Mouse (Mus musculus): ENCODE data around the gene Mmgt2. TPM values are rescaled to one million over a fixed set of nuclear protein-coding genes. Genes with fewer than 3 reads are reported as not detected.

Mmgt2 gene
- polyA plus RNA-seq, 1 experiment from 2014 or later, result 27.4 TPM

GRCm38 (mm10) chr11:62635406-62635805 is 13.1 kb upstream of the Mmgt2 start:
- H3K4me1 ChIP-seq (ENCODE audit: control insufficient read depth, insufficient read depth, low read length), result peaks cover 5% of the 10 kb centered on the region
- no peak overlapping the region for H3K9ac ChIP-seq (ENCODE audit: low read length)
- no peaks in the 10 kb centered on the region for H3K27me3 ChIP-seq (replicated peaks; ENCODE audit: control insufficient read depth, insufficient read depth, low read length)
- DNase-seq (ENCODE audit: low spot score) (no peak), ATAC-seq (no peak)
- 77% methylated on average over 3 of the region's 3 CpGs for WGBS
- H3K36me3 ChIP-seq (ENCODE audit: control insufficient read depth, insufficient read depth, low read length), result no peaks in the 10 kb centered on the region
- H3K4me2 ChIP-seq (ENCODE audit: low read length), result no peak overlapping the region
- H3K27ac ChIP-seq (ENCODE audit: low read depth, low read length), result no peak overlapping the region
- H3K4me3 ChIP-seq (ENCODE audit: low read depth, low read length), result no peak overlapping the region
- H3K9me3 ChIP-seq (replicated peaks; ENCODE audit: control insufficient read depth, low read length), result no peaks in the 10 kb centered on the region

- no peaks in the 10 kb centered on the region for H3K36me3 ChIP-seq (ENCODE audit: control insufficient read depth, insufficient read depth, low read length)
- no peak overlapping the region for H3K27ac ChIP-seq (ENCODE audit: low read depth, low read length)
- no peaks in the 10 kb centered on the region for H3K27me3 ChIP-seq (replicated peaks; ENCODE audit: control insufficient read depth, insufficient read depth, low read length)
- DNase-seq (ENCODE audit: low spot score) (no peak), ATAC-seq (no peak)
- H3K9ac ChIP-seq (ENCODE audit: low read length), result no peak overlapping the region
- WGBS, result 66% methylated on average over 11 of the region's 11 CpGs
- H3K9me3 ChIP-seq (replicated peaks; ENCODE audit: control insufficient read depth, low read length), result no peaks in the 10 kb centered on the region
- H3K4me1 ChIP-seq (ENCODE audit: control insufficient read depth, insufficient read depth, low read length), result no peaks in the 10 kb centered on the region; the same call in 1 of the 2 replicates
- no peak overlapping the region for H3K4me3 ChIP-seq (ENCODE audit: low read depth, low read length)
- H3K4me2 ChIP-seq (ENCODE audit: low read length), result no peak overlapping the region
Measured at GRCm38 (mm10) chr11:62636105-62636839, 12.2 kb upstream of the Mmgt2 start.

- ATAC-seq, result no peak
- H3K4me3 ChIP-seq (ENCODE audit: low read depth, low read length), result no peak overlapping the region
- no peaks in the 10 kb centered on the region; the same call in 1 of the 2 replicates for H3K4me1 ChIP-seq (ENCODE audit: control insufficient read depth, insufficient read depth, low read length)
- H3K9me3 ChIP-seq (replicated peaks; ENCODE audit: control insufficient read depth, low read length), result no peaks in the 10 kb centered on the region
- no peaks in the 10 kb centered on the region for H3K27me3 ChIP-seq (replicated peaks; ENCODE audit: control insufficient read depth, insufficient read depth, low read length)
- 83% methylated on average over 3 of the region's 3 CpGs for WGBS
- no peak overlapping the region for H3K27ac ChIP-seq (ENCODE audit: low read depth, low read length)
- DNase-seq (ENCODE audit: low spot score), result no peak
- no peak overlapping the region for H3K4me2 ChIP-seq (ENCODE audit: low read length)
- no peak overlapping the region for H3K9ac ChIP-seq (ENCODE audit: low read length)
- no peaks in the 10 kb centered on the region for H3K36me3 ChIP-seq (ENCODE audit: control insufficient read depth, insufficient read depth, low read length)
Measured at GRCm38 (mm10) chr11:62636840-62637221, 11.6 kb upstream of the Mmgt2 start.

GRCm38 (mm10) chr11:62637401-62637800 is 11.1 kb upstream of the Mmgt2 start:
- H3K4me3 ChIP-seq (ENCODE audit: low read depth, low read length), result no peak overlapping the region
- no peaks in the 10 kb centered on the region for H3K36me3 ChIP-seq (ENCODE audit: control insufficient read depth, insufficient read depth, low read length)
- no peak for ATAC-seq
- no peak overlapping the region for H3K9ac ChIP-seq (ENCODE audit: low read length)
- H3K4me2 ChIP-seq (ENCODE audit: low read length), result no peak overlapping the region
- H3K27ac ChIP-seq (ENCODE audit: low read depth, low read length), result no peak overlapping the region
- no peaks in the 10 kb centered on the region for H3K27me3 ChIP-seq (replicated peaks; ENCODE audit: control insufficient read depth, insufficient read depth, low read length)
- peaks cover 5% of the 10 kb centered on the region; the same call in 1 of the 2 replicates for H3K4me1 ChIP-seq (ENCODE audit: control insufficient read depth, insufficient read depth, low read length)
- DNase-seq (ENCODE audit: low spot score), result no peak
- 89% methylated on average over 5 of the region's 5 CpGs for WGBS
- H3K9me3 ChIP-seq (replicated peaks; ENCODE audit: control insufficient read depth, low read length), result no peaks in the 10 kb centered on the region

- 84% methylated on average over 6 of the region's 6 CpGs for WGBS
- no peak for DNase-seq (ENCODE audit: low spot score)
- no peak overlapping the region for H3K4me3 ChIP-seq (ENCODE audit: low read depth, low read length)
- H3K27ac ChIP-seq (ENCODE audit: low read depth, low read length), result no peak overlapping the region
- H3K36me3 ChIP-seq (ENCODE audit: control insufficient read depth, insufficient read depth, low read length), result no peaks in the 10 kb centered on the region
- no peak overlapping the region for H3K4me2 ChIP-seq (ENCODE audit: low read length)
- H3K9me3 ChIP-seq (replicated peaks; ENCODE audit: control insufficient read depth, low read length), result no peaks in the 10 kb centered on the region
- H3K27me3 ChIP-seq (replicated peaks; ENCODE audit: control insufficient read depth, insufficient read depth, low read length), result no peaks in the 10 kb centered on the region
- H3K4me1 ChIP-seq (ENCODE audit: control insufficient read depth, insufficient read depth, low read length), result peaks cover 9% of the 10 kb centered on the region; the same call in 1 of the 2 replicates
- ATAC-seq, result no peak
- H3K9ac ChIP-seq (ENCODE audit: low read length), result no peak overlapping the region
Measured at GRCm38 (mm10) chr11:62637806-62638205, 10.7 kb upstream of the Mmgt2 start.

GRCm38 (mm10) chr11:62638402-62638801 is 10.1 kb upstream of the Mmgt2 start:
- no peak overlapping the region for H3K27ac ChIP-seq (ENCODE audit: low read depth, low read length)
- no peaks in the 10 kb centered on the region for H3K9me3 ChIP-seq (replicated peaks; ENCODE audit: control insufficient read depth, low read length)
- no peaks in the 10 kb centered on the region for H3K36me3 ChIP-seq (ENCODE audit: control insufficient read depth, insufficient read depth, low read length)
- H3K9ac ChIP-seq (ENCODE audit: low read length), result no peak overlapping the region
- 92% methylated on average over 4 of the region's 4 CpGs for WGBS
- ATAC-seq (no peak), DNase-seq (ENCODE audit: low spot score) (no peak)
- no peak overlapping the region for H3K4me2 ChIP-seq (ENCODE audit: low read length)
- peaks cover 14% of the 10 kb centered on the region for H3K4me1 ChIP-seq (ENCODE audit: control insufficient read depth, insufficient read depth, low read length)
- H3K27me3 ChIP-seq (replicated peaks; ENCODE audit: control insufficient read depth, insufficient read depth, low read length), result no peaks in the 10 kb centered on the region
- H3K4me3 ChIP-seq (ENCODE audit: low read depth, low read length), result no peak overlapping the region

GRCm38 (mm10) chr11:62640378-62640777 is 8.1 kb upstream of the Mmgt2 start:
- H3K27ac ChIP-seq (ENCODE audit: low read depth, low read length), result no peak overlapping the region
- no peak overlapping the region for H3K9ac ChIP-seq (ENCODE audit: low read length)
- H3K9me3 ChIP-seq (replicated peaks; ENCODE audit: control insufficient read depth, low read length), result no peaks in the 10 kb centered on the region
- H3K36me3 ChIP-seq (ENCODE audit: control insufficient read depth, insufficient read depth, low read length), result no peaks in the 10 kb centered on the region
- WGBS, result 64% methylated on average over 3 of the region's 3 CpGs
- H3K4me3 ChIP-seq (ENCODE audit: low read depth, low read length), result no peak overlapping the region
- no peak for ATAC-seq
- no peaks in the 10 kb centered on the region for H3K27me3 ChIP-seq (replicated peaks; ENCODE audit: control insufficient read depth, insufficient read depth, low read length)
- no peak for DNase-seq (ENCODE audit: low spot score)
- no peak overlapping the region for H3K4me2 ChIP-seq (ENCODE audit: low read length)
- H3K4me1 ChIP-seq (ENCODE audit: control insufficient read depth, insufficient read depth, low read length), result peaks cover 21% of the 10 kb centered on the region

- no peak overlapping the region for H3K4me3 ChIP-seq (ENCODE audit: low read depth, low read length)
- H3K27ac ChIP-seq (ENCODE audit: low read depth, low read length), result no peak overlapping the region
- peaks cover 38% of the 10 kb centered on the region for H3K4me1 ChIP-seq (ENCODE audit: control insufficient read depth, insufficient read depth, low read length)
- no peaks in the 10 kb centered on the region for H3K36me3 ChIP-seq (ENCODE audit: control insufficient read depth, insufficient read depth, low read length)
- H3K4me2 ChIP-seq (ENCODE audit: low read length), result no peak overlapping the region
- no peaks in the 10 kb centered on the region for H3K27me3 ChIP-seq (replicated peaks; ENCODE audit: control insufficient read depth, insufficient read depth, low read length)
- 52% methylated on average over 11 of the region's 11 CpGs for WGBS
- H3K9me3 ChIP-seq (replicated peaks; ENCODE audit: control insufficient read depth, low read length), result no peaks in the 10 kb centered on the region
- ATAC-seq, result no peak
- no peak overlapping the region for H3K9ac ChIP-seq (ENCODE audit: low read length)
- no peak for DNase-seq (ENCODE audit: low spot score)
Measured at GRCm38 (mm10) chr11:62642023-62642844, 6.2 kb upstream of the Mmgt2 start.
